Mouse (Mus musculus) thymus, postnatal 4 days (tissue): ENCODE measurements around the gene Ankrd24.

ENCODE experiments used
- DNase-seq: peaks from one replicate; pipeline ENCODE4 v3.0.0; 2021

Ankrd24 gene

DNA sequence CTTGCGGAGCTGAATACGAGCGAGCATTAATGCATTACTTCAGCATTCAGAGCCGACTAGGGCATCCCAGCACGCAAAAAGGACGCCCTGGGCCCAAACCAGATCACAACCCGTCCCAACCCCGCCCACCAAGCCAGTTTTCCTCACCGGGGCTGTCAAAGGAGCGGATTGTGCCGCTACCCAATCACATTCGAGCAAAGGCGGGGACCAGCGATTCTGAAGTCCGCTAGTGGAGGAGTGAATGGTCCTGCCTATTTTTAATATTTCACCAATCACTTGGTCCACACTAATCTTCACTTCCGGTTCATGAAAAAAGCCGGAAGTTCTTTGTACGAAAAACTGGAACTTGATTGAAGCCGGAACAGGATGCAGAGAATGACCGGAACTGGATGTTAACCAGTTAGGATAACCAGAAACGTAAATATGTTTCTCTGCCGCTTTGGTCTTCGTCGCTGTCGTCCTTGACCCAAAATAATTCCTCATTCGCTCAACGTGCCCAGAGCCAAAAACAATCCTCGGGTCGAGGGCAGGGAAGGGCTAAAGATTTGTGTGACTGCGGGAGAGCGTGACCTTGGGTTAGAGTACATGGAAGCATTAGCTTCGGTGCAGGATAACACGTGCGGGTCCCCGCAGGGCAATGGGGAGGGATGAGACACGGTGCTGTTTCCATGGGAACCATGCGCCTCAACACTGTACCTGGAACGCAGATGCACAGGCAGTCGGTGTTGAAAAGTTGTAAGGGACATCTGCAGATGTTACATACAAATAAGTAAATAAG lies 22.2 kb upstream of the Ankrd24 start, which contains the start of gene BC025920:
TSS of gene BC025920 (plus strand) at position 297 of the 778 bp plus-strand sequence.
- DNase-seq = peak; percentile 81

DNA sequence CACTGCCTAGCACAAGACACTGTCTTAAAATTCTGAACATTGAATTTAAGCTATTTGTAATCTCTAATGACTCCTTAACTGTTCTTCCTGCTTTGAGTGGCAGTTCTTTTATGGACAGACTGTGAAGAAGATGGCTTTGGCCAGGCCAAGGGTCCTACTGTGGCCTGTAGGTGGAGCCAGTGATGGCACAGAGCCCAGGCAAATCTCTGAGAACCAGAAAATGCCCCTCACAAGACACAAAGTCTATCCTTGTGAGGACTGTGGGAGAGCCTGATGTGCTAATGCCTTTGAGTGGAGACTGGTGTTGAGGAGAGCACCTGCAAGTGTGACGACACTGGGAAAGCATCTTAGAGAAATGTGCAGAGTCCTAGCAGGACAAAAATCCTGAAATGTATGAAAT lies 20.0 kb upstream of the Ankrd24 start:
- no peak for DNase-seq

DNA sequence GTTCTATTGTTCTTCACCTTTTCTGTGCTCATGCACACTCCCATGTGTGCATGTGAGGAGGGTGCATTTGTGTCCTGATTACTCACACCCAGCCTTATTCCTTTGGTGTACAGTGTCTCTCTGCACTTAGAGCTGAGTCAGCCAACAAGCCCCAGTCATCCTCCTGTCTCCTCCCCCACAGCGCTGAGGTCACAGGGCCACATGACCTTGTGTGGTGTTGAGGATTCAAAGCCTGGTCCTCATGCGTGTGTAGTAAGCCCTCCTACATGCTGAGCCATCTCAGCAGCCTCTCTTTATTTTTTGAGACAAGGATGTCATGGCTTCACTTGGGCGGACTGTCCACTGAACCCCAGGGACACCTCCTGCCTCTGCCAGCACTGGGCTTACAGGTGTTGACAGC lies 15.6 kb upstream of the Ankrd24 start:
- DNase-seq = no peak

DNA sequence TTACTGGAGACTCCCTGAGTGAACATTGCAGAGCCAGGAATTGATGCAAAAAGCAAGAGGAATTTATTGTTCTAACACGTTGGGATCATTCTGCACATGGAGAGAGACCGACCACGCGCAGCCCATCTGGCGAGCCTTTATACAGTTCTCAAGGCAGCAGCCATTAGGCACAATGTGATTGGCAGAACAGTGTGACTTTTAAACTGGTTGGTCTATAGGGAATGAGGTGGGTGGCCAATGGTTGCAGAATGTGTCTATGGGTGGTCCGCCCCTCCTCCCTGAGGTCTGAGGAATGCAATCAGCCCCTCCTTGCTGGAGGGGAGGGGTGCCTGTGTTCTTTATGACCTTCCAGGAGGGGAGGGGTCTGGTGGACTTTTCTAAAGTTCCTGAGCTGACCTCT lies 12.9 kb upstream of the Ankrd24 start:
- no peak for DNase-seq

DNA sequence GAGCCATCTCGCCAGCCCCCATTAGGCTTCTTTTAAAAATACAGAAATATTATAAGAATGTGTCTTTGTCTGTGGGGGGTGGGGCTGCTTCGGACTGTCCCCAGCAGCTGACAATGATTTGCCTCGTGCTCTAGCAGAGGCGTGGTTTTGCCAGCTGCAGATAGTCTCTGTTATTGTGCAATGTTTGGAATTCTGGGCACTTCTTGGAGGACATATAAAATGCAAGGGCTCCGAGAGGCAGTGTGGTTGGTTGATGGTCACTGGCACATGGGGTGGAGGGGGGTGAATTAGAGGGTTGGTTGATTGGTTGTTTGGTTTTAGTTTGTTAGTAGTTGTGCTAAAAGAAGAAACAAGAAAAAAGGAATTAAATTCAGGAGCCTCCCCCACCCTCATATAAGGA lies 8.4 kb upstream of the Ankrd24 start:
- DNase-seq = no peak

DNA sequence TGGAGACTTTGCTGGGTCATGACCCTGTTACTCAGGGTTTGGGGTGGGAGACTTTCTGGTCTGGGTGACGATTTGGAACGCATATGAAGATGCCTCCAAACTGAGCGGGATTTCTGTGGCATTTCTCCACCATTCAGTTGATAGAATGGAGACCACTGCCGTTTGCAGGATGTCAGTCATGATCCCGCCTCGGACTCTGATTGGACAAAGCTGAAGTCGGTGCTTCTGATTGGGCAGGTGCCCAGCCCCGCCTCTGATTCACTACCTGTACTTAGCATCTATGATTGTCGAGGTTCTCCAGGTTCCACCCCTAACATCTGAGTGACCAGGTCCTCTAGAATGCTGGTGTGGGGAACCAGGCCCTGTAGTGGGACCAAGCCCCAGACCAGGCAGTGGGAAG lies 7.6 kb upstream of the Ankrd24 start:
- no peak for DNase-seq

DNA sequence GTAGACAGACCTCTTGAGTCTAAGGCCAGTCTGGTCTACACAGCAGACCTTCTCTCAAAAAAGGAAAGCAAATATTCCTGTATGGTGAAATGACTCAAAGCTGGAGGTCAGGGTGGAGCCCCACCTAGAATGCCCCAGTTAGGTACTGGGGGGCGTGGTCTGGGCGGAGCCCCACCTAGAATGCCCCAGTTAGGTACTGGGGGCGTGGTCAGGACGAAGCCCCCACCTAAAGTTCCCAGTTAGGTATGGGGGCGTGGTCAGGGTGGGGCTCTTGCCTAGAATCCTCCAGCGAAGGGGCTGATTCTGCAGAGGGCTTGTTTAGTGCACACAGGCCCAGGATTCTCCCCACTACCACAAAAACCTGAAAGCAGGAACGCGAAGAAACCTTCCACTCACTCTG lies 4.9 kb upstream of the Ankrd24 start:
- no peak for DNase-seq

DNA sequence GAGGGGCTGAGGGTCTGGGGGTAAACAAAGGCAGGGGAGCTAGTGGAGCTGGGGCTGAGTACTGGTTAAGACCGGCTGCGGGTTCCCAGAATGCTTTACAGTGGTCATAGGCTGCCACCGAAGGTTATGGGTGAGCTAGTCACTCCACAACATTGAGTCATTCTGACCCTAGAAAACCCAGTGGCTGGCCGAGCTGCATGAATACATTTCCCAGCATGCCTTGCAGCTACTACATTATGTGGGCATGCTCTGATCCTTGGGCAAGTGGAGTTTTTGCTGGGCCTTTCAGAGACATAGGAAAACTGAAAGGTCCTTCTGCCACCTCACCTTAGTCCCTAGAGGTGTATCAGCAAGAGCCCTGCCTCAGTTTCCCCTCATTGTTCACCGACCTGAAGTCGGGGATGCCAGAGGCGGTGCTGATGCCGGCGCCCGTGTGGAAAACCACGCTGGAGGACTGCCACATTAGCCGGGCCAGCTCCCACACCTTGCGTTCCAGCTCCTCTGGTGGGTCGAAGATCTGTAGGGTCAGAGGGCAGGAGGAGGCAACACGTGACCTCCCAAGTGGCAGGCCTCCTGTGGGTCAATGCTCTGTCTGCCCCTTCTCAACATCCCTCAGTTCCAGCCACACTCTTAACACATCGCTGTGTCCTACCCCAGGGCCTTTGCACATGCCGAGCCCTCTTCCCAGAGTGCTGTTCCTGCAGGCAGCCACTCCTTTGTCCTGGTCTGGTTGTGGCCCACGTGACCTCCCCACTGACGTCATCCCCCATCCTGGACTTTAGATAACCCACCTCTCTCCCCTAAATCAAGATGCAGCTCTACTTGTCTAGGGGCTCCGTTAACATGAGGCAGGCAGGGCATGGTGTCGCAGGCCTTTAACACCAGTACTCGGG lies 2.0 kb upstream of the Ankrd24 start:
- peak; percentile 32 for DNase-seq

DNA sequence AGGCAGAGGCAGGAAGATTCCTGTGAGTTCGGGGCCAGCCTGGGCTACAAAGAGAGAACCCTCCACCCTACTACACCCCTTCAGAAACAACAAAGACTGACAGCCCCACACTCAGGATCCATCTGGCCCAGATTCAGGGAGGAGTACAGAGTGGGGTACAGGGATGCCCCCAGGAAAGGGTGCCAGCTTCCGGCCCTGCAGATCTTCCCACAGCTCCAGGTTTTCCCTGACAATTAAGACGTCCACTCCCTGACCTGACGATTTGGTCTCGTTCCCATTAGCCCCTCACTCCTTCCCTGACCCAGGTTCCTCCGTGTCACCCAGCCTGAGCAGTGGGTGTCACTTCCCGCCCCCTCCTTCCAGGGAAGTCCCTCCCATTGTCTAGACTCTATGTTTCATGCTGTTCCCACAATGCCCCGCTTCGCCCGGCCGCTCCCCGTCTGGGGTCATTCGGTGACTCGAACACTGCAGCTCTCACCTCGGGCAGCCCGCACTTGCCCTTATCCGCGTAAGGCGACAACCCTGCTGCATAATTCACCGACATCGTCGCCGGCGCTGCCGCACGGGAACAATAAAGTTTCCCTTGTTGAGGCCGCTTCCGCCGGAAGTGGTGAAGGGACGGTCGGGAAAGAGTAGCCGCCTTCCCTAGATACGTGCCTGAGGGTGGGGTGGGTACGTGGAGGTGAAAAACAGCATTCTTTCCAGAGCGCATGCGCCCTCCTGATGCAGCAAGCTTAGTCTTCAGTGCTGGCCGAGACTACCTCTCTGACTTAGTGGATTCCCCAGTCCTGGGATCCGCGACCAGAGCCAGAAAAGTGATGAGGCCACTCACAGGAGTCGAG lies 1.1 kb upstream of the Ankrd24 start, which contains the start of gene Sirt6:
TSS of gene Sirt6 (minus strand) at position 804 of the 842 bp plus-strand sequence.
- peak; percentile 93 for DNase-seq

DNA sequence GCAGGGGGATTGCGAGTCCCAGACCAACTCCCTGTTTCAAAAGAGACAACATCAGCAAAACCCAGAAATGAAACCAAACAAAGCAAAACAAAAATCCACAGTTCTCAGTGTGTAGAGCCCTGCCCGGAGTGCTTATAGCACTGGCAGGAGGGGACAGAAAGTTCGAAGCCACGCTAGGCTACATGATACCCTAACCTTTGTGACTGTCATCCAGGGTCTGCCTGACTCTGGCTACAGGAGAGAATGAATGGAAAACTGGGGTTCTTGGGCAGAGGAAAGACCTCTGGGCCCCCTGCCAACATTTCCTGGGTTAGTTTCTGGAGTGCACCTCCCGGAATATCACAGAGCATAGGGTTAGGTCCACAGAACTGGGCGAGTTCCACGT lies 512 bp upstream of the Ankrd24 start:
- DNase-seq = no peak

DNA sequence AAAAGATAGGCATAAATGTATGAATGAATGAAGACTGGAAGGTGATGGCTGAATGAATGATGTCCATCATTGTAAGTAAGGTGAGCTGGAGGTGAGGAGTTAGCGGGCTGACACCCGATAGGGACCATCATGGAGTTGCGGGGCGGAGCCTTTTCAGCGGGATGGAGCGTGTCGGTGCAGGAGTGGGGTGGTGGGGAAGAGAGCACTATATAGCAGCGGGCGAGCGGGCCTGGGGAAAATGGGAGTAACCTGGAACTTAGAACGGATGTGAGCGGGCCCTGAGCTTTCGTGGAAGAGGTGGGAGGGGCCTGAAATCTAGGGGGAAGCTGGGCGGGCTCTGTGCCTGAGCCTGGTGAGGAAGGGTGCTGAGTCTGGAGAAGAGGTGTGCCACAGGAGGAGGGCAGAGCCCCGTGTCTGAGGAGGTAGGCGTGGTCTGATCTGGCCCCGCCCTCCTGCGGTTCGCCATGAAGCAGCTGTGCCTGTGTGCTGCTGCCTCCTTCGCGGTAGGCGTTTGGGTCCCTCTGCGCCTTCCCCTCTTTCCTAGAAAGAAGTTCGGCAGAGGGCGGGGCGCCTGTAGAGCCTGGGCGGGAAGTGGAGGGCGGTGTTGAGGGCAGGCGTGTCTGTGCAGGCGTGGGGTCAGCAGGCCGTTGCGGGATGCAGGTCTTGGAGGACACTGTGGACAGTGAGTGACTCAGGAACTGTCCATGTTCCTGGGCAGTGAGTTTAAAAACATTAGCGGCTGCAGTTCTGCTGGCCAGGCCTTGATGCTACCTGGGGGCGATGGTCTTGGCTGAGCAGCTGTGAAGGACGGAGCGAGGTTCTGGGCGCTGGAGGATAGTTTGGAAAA lies 5.1 kb downstream of the Ankrd24 start:
- peak; percentile 96 for DNase-seq

DNA sequence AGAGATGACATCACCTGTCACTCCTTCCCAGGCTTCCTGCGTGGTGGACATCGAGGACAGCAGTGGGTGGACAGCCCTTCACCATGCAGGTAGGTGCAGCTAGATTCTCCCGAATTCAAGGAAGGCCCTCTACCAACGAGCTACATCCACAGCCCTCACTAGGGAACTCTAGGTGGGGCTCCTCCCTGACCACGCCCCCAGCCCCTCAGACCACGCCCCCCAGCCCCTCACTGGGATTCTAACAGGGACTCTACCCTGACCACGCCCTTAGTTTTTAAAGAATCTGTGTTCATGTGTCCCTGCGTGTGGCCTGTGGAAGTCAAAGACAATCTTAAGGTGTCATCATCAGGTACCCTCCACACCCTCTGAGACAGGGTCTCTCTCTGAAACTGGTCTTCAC lies 8.0 kb downstream of the Ankrd24 start:
- DNase-seq = peak; percentile 14

DNA sequence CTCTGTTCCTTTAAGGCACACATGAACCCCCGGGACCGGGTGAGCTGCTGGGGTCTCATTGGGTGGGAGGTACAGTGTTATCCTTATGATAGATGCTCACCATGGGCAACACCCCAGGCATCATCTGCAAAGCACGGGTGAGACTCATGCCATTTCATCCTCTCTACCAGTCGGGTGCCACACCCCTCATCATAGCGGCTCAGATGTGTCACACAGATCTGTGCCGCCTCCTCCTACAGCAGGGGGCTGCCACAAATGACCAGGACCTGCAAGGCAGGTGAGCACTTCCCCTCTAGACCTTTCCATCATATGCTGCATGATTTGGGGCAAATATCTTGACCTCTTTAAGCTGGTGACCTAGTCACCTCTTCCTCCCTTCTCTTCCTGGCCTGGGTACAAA lies 9.8 kb downstream of the Ankrd24 start:
- peak; percentile 6 for DNase-seq

DNA sequence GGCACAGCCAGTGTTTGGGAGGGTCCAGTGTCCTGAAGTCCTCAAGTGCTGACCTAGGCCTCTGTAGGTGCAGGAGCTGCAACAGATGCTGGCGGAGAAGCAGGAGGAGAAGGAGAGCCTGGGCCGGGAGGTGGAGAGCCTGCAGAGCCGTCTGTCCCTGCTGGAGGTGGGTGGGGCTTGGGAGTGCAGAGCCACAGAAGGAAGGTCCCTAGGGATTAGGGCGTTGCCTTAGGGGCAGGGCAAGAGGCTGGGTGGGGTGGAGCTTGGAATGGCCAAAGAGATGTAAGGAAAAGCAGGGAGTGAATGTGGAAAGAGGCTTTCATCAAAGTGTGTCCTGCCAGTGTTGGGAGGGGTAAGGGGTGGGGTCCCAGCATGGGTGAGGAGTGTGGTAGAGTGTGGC lies 12.5 kb downstream of the Ankrd24 start:
- peak; percentile 8 for DNase-seq

DNA sequence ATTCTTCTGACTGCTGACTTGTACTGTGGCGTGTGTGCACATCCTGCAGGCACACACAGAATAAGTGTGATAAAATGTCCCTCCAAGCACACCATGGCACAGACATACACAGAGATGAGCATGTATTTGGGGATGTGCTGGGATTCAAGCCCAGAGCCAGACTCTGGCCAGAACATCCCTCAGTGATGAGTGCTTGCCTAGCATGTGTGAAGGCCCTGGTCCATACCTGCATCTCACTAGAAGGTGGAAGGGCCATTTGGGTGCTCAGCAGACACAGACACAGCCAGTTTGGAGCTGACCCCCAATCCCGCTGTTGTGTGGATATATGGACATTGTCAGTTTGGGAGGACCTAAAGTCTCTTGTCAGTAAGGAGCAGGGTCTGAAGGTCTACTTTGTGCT lies 13.2 kb downstream of the Ankrd24 start:
- DNase-seq = peak; percentile 5

DNA sequence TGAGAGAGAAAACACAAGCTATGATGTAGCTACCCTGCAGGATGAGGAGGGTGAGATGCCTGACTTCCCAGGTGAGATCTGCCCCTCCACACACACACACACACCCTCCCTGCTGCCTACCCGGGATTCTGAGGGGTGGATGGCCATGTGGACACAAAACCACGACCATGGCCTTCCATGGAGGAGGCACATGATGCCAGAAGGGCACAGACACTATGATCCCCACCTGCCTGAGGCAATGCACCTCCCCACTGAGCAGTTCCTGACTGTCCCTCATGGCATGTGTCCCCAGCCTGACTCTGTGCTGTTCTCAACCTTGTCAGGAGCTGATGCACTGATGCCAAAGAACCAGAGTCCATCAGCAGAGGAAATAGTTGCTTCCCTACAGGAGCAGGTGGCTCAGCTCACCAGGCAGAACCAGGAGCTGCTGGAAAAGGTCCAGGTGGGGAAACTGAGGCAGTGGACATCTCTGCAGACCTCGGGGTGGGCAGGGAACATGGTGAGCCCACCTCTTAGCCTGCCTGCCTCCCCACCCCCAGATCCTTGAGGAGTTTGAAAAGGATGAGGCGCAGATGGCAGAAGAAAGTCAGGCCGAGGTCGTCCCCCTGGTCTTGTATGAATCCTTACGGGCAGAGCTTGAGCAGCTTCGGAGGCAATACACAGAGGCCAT lies 13.8 kb downstream of the Ankrd24 start:
- peak; percentile 14 for DNase-seq

DNA sequence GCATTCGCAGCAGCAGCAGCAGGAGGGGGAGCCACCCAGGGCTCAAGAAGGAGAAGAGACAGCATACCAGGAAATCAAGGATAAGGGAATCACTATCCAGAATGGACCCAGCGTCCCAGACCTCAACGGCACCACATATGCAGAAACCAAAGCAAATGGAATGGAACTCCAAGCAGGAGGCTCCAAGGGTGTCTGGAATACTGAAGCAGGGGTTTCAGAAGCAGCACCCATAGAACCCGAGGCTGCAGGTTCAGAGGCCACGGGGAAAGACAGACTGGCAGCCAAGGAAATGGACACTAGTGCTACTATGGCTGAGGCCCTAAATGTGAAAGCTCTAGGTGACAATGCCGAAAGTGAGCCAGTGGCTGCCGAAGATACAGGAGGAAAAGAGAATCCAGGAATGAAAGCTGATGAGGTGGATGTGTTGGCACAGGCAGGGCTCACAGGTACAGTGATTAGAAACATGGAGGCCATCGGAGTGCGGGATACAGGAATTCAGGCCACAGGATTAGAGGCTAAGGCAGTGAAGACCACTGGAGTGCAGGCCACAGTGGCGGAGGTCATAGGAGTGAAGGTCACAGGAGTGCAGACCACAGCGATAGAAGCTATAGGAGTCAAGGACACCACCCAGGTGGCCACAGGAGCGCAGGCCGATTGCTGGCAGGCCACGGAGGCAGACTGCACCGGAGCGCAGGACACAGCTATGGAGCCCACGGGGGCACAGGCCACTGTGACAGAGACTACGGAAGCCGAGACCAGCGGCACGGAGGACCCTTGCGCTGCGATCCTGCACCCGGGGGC lies 14.5 kb downstream of the Ankrd24 start:
- DNase-seq = no peak

DNA sequence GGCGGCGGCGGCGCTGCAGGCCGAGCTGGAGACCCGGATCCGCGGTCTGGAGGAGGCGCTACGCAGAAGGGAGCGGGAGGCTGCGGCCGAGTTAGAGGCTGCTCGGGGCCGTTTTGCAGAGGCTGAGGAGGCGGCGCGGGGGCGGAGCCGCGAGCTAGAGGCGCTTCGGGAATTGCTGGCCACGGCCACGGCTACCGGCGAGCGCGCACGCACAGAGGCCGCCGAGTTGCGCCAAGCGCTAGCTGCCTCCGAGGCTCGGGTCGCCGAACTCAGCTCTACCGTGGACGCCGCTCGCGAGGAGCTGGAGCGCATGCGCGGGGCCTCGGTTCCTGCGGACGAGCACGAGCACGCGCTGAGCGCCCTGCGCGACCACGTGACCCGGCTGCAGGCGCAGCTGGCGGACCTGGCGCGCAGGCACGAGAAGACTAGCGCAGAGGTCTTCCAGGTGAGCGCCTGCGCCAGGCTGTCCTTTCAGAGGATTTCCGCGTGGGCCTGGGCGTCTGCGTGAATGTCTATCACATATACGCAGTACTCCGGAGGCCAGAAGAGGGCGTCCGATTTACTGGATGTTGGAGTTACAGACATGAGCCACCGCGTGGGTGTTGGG lies 15.2 kb downstream of the Ankrd24 start:
- peak; percentile 98 for DNase-seq

DNA sequence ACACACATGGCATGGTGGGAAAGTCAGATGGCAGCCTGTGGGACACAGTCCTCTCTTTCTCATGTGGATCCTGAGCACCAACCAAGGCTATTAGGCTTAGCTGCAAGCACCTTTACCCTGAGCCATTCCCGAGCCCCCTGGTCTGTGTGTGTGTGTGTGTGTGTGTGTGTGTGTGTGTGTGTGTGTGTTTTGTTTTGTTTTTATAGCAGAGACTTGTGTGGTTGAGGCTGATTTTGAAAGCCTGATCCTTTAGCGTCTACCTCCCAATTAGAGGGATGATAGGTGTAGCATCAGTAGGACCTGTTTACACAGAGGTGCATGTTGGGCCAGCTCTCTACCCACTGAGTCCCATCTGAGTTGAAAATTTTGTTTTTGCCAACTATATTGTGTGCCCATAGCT lies 15.8 kb downstream of the Ankrd24 start:
- DNase-seq = no peak

DNA sequence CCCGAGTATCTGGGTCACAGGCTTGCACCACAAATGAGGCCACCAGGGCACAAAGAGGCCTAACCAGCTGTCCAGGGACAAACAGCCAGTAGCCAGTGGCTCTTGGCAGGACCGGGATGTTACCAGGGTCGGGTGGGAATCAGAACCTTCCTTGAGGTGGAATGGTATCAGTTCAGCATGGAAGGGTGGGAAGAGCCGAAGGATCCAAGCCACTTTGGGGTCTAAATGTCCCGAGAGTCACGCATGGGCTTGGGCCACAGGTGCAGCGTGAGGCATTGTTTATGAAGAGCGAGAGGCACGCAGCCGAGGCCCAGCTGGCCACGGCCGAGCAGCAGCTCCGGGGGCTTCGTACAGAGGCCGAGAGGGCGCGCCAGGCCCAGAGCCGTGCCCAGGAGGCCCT lies 16.4 kb downstream of the Ankrd24 start:
- peak; percentile 11 for DNase-seq
